Mouse (Mus musculus) intestine, postnatal 0 days (tissue): Measurements from ENCODE around the gene Ints14. TPM values are rescaled to one million over a fixed set of nuclear protein-coding genes. Genes with fewer than 3 reads are reported as not detected.
A peak's percentile ranks its signal among the peaks of the same experiment; 100 is the strongest.

Source experiments
- ATAC-seq: fragments of 200-750 bp; cut with Nextera tagmentation; 2 replicates; pipeline ENCODE4 v1.8.0; 2017; ENCODE audit warnings: mild to moderate bottlenecking, moderate TSS enrichment, moderate library complexity
- H3K27ac ChIP-seq: fragments of 300-500 bp; sonication (generic); 2 replicates; pipeline ENCODE4 v1.5.1; 2014; ENCODE audit warnings: mild to moderate bottlenecking, low read depth, low read length, moderate library complexity
- H3K27me3 ChIP-seq: fragments of 300-500 bp; sonication (generic); replicated peaks from 2 replicates; pipeline ENCODE4 v1.6.1; 2014; ENCODE audit warnings: low read length, mixed read lengths; ENCODE audit not compliant: control insufficient read depth, insufficient read depth
- H3K36me3 ChIP-seq: fragments of 300-500 bp; sonication (generic); 2 replicates; pipeline ENCODE4 v1.6.1; 2014; ENCODE audit warnings: mild to moderate bottlenecking, moderate library complexity; ENCODE audit not compliant: control insufficient read depth, insufficient read depth
- H3K4me1 ChIP-seq: fragments of 300-500 bp; sonication (generic); replicated peaks from 2 replicates; pipeline ENCODE4 v1.6.1; 2014; ENCODE audit warnings: antibody characterized with exemption, low read length, mixed read lengths; ENCODE audit not compliant: control insufficient read depth, insufficient read depth
- H3K4me2 ChIP-seq: fragments of 300-500 bp; sonication (generic); replicated peaks from 2 replicates; pipeline ENCODE4 v1.6.1; 2014; ENCODE audit warnings: low read depth, mild to moderate bottlenecking, moderate library complexity
- H3K4me3 ChIP-seq: fragments of 300-500 bp; sonication (generic); 2 replicates; pipeline ENCODE4 v1.5.1; 2014; ENCODE audit warnings: low read depth, low read length
- H3K9ac ChIP-seq: fragments of 300-500 bp; sonication (generic); 2 replicates; pipeline ENCODE4 v1.6.1; 2014; ENCODE audit warnings: mild to moderate bottlenecking, low read depth, low read length
- H3K9me3 ChIP-seq: fragments of 300-500 bp; sonication (generic); 2 replicates; pipeline ENCODE4 v1.6.1; 2016; ENCODE audit warnings: mixed run types; ENCODE audit not compliant: control insufficient read depth
- CTCF ChIP-seq: sonication (generic); IDR thresholded peaks from 2 replicates; pipeline ENCODE4 v1.5.1; 2016; ENCODE audit warnings: low read depth, mild to moderate bottlenecking, control low read depth, antibody characterized with exemption, moderate library complexity
- WGBS: fragments of 180-500 bp; shearing (Covaris S2); extraction: QIAGEN DNeasy Blood & Tissue Kit; methylation state at CpG from one replicate; pipeline ENCODE4 v1.1.7; 2014; 5-methylcytosine and 5-hydroxymethylcytosine counted together
- polyA plus RNA-seq: library from polyadenylated mRNA; unstranded; fragments of >200 nt; fragmentation: Nextera tagmentation; extraction: Ambion mirVana; gene quantifications from 2 replicates; pipeline ENCODE4 v1.2.1, GENCODE M21; 2015

Ints14 gene
- 23.1 and 23.8 TPM in 2 replicates for polyA plus RNA-seq

DNA sequence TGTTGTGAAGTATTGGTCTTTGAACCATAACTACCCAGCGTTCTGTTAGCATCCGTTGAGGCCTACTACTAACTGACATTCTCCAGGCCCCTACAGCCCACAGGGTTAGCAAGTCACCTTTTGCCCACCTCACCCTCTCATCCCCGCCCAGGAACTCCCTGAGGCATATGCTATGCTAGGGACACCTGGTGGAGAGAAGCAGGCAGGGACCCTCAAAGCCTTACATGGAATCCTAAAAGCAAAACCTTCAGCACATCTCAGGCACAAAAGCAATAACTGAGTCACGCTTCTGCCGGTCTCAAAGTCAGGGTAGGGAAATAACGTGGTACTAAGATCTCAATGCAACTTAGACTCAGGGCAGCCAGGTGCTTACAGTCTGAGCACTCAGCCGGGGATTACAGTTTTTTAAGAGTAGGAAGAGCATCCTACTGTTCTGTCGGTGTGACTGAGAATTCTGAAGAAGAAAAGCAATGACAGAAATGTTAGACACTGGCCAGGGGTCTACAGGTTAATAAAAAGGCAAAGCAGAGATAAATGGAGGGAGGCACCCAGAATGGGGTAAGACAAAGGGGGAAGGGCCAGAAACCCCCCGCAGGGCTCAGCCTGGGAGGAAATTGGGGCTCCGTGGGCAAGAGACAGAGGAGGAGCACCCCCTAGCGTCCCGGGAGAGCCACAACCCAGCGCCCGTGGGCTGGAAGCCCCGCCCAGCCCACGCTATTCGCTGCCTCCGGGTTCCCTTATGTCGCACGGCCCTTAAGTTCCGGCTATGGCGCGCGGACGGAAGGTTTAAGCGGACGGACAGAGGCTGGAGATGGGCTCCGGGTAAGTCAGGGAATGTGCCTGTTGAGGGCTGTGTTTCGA, at the start of gene Ints14:
Gene Ints14 (plus strand): TSS at position 789 of the 861 bp plus-strand sequence.
- peak within 1 kb of the TSS; percentile 88 for H3K27ac ChIP-seq
- no peaks in the 10 kb centered on the region for H3K4me1 ChIP-seq
- H3K27me3 ChIP-seq, result no peaks in the 10 kb centered on the region
- TF ChIP-seq CTCF, result peak; percentile 92
- WGBS, result 6% methylated on average over 29 of the region's 29 CpGs
- peak; percentile 94 for ATAC-seq
- H3K4me2 ChIP-seq, result peak within 1 kb of the TSS; percentile 68
- H3K9ac ChIP-seq, result peak within 1 kb of the TSS; percentile 90
- peaks cover 9% of the 10 kb centered on the region; the same call in 1 of the 2 replicates for H3K36me3 ChIP-seq
- peak within 1 kb of the TSS; percentile 91 for H3K4me3 ChIP-seq
- H3K9me3 ChIP-seq, result no peaks in the 10 kb centered on the region

DNA sequence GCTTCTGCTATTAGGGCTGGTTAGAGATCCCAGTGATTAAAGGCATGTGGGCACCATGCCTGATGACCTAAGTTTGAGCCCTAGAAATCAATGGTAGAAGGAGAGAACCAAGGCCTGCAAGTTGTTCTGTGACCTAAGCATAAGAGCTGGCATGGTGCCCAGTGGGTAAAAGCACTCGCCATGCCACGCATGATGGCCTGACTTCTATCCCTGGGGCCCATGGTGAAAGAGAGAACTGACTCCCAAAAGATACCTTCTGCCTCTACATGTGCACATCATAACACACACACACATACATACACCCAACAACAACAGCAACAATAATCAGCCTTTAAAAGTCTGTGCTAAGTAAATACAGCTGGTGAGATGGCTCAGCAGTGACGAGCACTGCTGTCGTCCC, 47.3 kb upstream of the Ints14 start:
- H3K9ac ChIP-seq, result no peak overlapping the region
- H3K9me3 ChIP-seq, result no peaks in the 10 kb centered on the region
- no peak overlapping the region for H3K4me3 ChIP-seq
- no peak overlapping the region for H3K27ac ChIP-seq
- no peak overlapping the region for H3K4me2 ChIP-seq
- ATAC-seq, result no peak
- H3K27me3 ChIP-seq, result no peaks in the 10 kb centered on the region
- H3K4me1 ChIP-seq, result no peaks in the 10 kb centered on the region
- H3K36me3 ChIP-seq, result no peaks in the 10 kb centered on the region; the same call in 1 of the 2 replicates
- no peak for TF ChIP-seq CTCF
- 71% methylated on average over 4 of the region's 4 CpGs for WGBS

DNA sequence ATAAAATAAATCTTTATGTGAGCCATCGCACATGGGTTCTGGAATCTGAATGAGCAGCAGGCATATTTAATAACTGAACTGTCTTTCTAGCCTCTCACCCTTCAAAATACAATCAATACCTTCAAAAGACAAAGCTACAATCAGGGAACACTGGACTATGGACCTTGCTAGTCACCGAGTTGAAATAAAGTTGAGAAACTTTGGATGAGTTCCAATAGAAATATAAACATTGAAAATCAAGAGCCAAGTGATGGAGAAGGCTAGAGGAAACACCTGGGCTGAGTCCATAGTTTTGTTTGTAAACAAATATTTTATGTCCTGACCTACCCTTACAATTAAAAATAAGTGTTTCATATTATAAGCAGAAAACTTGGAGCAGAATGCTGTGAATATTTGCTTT, 46.7 kb upstream of the Ints14 start:
- no peak overlapping the region for H3K4me2 ChIP-seq
- H3K9ac ChIP-seq, result no peak overlapping the region
- TF ChIP-seq CTCF, result no peak
- no peaks in the 10 kb centered on the region for H3K4me1 ChIP-seq
- H3K27me3 ChIP-seq, result no peaks in the 10 kb centered on the region
- no peak overlapping the region for H3K4me3 ChIP-seq
- 41% methylated on average over 2 of the region's 2 CpGs for WGBS
- no peaks in the 10 kb centered on the region; the same call in 1 of the 2 replicates for H3K36me3 ChIP-seq
- H3K27ac ChIP-seq, result no peak overlapping the region
- H3K9me3 ChIP-seq, result no peaks in the 10 kb centered on the region
- peak; percentile 61; the same call in 1 of the 2 replicates for ATAC-seq

DNA sequence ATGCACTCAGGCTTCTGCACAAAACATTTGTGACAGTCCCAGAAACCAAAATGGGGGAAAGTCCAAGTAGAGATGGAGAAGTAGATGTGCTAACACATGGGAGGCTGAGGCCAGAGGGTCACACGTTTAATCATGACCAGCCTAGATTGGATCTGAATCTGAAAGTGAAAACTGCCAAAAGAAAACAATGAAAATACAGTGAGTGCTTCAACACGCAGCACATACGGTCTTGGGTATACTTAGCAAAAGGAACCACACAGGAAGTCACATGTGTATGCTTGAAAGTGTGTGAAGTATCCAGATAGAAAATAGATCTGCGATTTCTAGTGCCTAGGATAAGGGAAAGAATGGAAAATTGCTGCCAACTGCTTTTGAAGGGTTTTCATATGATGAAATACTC, 46.1 kb upstream of the Ints14 start:
- Histone ChIP-seq H3K4me1 (no peaks in the 10 kb centered on the region), H3K4me3 (no peak overlapping the region), H3K27ac (no peak overlapping the region), H3K27me3 (no peaks in the 10 kb centered on the region), H3K9me3 (no peaks in the 10 kb centered on the region), H3K4me2 (no peak overlapping the region), H3K9ac (no peak overlapping the region), H3K36me3 (no peaks in the 10 kb centered on the region; the same call in 1 of the 2 replicates)
- 71% methylated on average over 4 of the region's 4 CpGs for WGBS
- TF ChIP-seq CTCF, result no peak
- ATAC-seq, result no peak

DNA sequence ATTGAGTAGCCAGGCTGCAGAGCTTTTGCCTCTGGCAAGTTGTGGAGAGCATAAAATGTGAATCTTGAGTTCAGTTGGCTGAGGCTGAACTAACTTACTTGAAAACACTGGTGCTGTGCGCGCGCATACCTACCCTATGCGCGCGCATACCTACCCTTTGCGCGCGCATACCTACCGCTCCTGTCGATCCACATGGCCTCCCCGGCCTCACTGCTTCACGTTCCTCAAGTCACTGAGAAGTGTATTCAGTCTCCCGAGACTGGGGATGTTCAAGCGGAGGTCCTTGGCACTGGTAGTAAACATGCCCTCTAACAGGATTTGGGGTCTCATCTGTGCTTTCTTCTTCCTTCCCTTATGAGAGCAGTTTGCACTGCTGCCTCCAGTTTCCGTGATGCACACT, 42.1 kb upstream of the Ints14 start:
- Histone ChIP-seq H3K27ac (no peak overlapping the region), H3K36me3 (no peaks in the 10 kb centered on the region; the same call in 1 of the 2 replicates), H3K9ac (no peak overlapping the region), H3K4me2 (peak overlapping the region; percentile 56), H3K27me3 (no peaks in the 10 kb centered on the region), H3K4me3 (peak overlapping the region; percentile 31), H3K9me3 (no peaks in the 10 kb centered on the region), H3K4me1 (no peaks in the 10 kb centered on the region)
- no peak for TF ChIP-seq CTCF
- ATAC-seq, result no peak
- 42% methylated on average over 16 of the region's 16 CpGs for WGBS

DNA sequence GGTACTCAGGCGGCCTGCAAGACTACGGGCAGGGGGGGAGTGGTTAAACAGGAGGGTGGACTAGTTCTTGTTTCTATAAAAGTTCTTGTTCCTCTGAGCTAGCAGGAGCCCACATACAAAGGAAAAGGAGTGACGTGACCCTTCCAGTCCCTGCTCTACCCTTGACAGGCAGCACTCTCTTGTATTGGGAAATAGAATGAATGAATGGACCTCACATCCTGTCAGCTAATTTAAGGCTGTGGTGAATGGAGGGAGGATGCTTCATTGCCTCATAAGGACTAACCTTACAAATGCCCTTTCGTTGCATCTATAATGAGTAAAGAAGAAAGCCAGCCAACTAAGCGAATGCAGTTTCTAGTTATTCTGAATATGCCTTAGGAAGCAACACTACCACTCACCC, 34.9 kb upstream of the Ints14 start:
- no peaks in the 10 kb centered on the region for H3K36me3 ChIP-seq
- no peak overlapping the region for H3K9ac ChIP-seq
- no peaks in the 10 kb centered on the region for H3K27me3 ChIP-seq
- no peaks in the 10 kb centered on the region for H3K9me3 ChIP-seq
- no peaks in the 10 kb centered on the region; the same call in 1 of the 2 replicates for H3K4me1 ChIP-seq
- no peak for TF ChIP-seq CTCF
- H3K4me3 ChIP-seq, result no peak overlapping the region
- WGBS, result 75% methylated on average over 5 of the region's 5 CpGs
- no peak overlapping the region for H3K4me2 ChIP-seq
- ATAC-seq, result no peak
- no peak overlapping the region for H3K27ac ChIP-seq
